Mouse (Mus musculus): ENCODE measurements at regions not wholly inside any gene's neighbourhood (a gene's known extent, or its start where the extent isn't known, plus 50 kb on each side); places are given as distances from the start of the nearest gene placed in this dataset.
A peak's percentile ranks its signal among the peaks of the same experiment; 100 is the strongest.

- DNase-seq (ENCODE audit: low spot score in 2 of 2) = no peak
Measured at GRCm38 (mm10) chr1:177615609-177616008, 114.0 kb upstream of the 1700016C15Rik start.

- no peak for DNase-seq (ENCODE audit: low spot score in 2 of 2)
Measured at GRCm38 (mm10) chr1:177616335-177617239, 113.0 kb upstream of the 1700016C15Rik start.

- peak in 1 of 2 experiments; percentile 31 for DNase-seq (ENCODE audit: low spot score in 2 of 2)
Measured at GRCm38 (mm10) chr1:177620501-177621099, 109.0 kb upstream of the 1700016C15Rik start.

- DNase-seq (ENCODE audit: low spot score in 2 of 2) = no peak
Measured at GRCm38 (mm10) chr1:177621854-177622590, 107.6 kb upstream of the 1700016C15Rik start.

- DNase-seq (ENCODE audit: low spot score in 2 of 2) = no peak
Measured at GRCm38 (mm10) chr1:177623304-177623726, 106.3 kb upstream of the 1700016C15Rik start.

- no peak for DNase-seq (ENCODE audit: low spot score in 2 of 2)
Measured at GRCm38 (mm10) chr1:177623735-177624134, 105.9 kb upstream of the 1700016C15Rik start.

- DNase-seq (ENCODE audit: low spot score in 2 of 2) = no peak
Measured at GRCm38 (mm10) chr1:177627814-177628213, 101.8 kb upstream of the 1700016C15Rik start.

- DNase-seq (ENCODE audit: low spot score in 2 of 2) = no peak
Measured at GRCm38 (mm10) chr1:177633966-177634602, 95.5 kb upstream of the 1700016C15Rik start.

GRCm38 (mm10) chr1:177637061-177637460, 92.6 kb upstream of the 1700016C15Rik start:
- DNase-seq (ENCODE audit: low spot score in 2 of 2) = no peak

- DNase-seq (ENCODE audit: low spot score in 2 of 2) = no peak
Measured at GRCm38 (mm10) chr1:177638381-177638780, 91.2 kb upstream of the 1700016C15Rik start.

GRCm38 (mm10) chr1:177639931-177640846, 89.4 kb upstream of the 1700016C15Rik start:
- DNase-seq (ENCODE audit: low spot score in 2 of 2) = peak in 1 of 2 experiments; percentile 27

GRCm38 (mm10) chr1:177642712-177643467, 86.7 kb upstream of the 1700016C15Rik start:
- no peak for DNase-seq (ENCODE audit: low spot score in 2 of 2)

- no peak for DNase-seq (ENCODE audit: low spot score in 2 of 2)
Measured at GRCm38 (mm10) chr1:177643662-177644061, 86.0 kb upstream of the 1700016C15Rik start.

- no peak for DNase-seq (ENCODE audit: low spot score in 2 of 2)
Measured at GRCm38 (mm10) chr1:177644214-177644613, 85.4 kb upstream of the 1700016C15Rik start.

- no peak for DNase-seq (ENCODE audit: low spot score in 2 of 2)
Measured at GRCm38 (mm10) chr1:177645327-177645726, 84.3 kb upstream of the 1700016C15Rik start.

GRCm38 (mm10) chr1:177645897-177646535, 83.6 kb upstream of the 1700016C15Rik start:
- no peak for DNase-seq (ENCODE audit: low spot score in 2 of 2)

- DNase-seq (ENCODE audit: low spot score in 2 of 2) = no peak
Measured at GRCm38 (mm10) chr1:177647876-177648275, 81.7 kb upstream of the 1700016C15Rik start.

GRCm38 (mm10) chr1:177648974-177649373, 80.6 kb upstream of the 1700016C15Rik start:
- DNase-seq (ENCODE audit: low spot score in 2 of 2) = no peak

GRCm38 (mm10) chr1:177651219-177651618, 78.4 kb upstream of the 1700016C15Rik start:
- DNase-seq (ENCODE audit: low spot score in 2 of 2) = no peak
